Comparison of ENCODE assay signal across 8 mouse cellular contexts in the genomic region with DNA sequence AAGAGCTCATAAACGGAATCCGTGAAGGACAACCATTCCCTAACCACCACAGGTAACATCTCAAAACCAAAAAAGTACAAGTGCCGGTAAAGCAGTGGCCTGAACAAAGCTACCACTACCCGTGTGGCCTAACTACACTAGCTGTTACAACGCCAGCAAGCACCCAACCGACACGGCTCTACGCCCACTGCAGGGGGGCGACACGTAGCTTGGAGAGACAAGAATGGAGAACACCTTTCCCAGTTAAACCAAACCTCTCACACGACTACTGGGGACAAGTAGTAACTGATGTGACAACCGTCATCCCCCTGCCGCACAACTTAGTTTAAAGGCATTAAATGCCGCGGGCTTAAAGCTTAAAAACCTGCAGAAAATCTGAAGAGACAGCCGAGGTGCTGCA. TPM values are rescaled to one million over a fixed set of nuclear protein-coding genes. Genes with fewer than 3 reads are reported as not detected.
DNase-seq lines count a peak whose midpoint lies in the region; ATAC-seq and TF ChIP-seq lines count a peak whose summit lies in the region.

No protein-coding gene starts in this region.

- peak; percentile 29; the same call in 1 of the 2 replicates for TF ChIP-seq CTCF in liver, embryonic 14.5 days (IDR thresholded peaks at IDR 0.05; ENCODE audit: low read depth)

- peak overlapping the region; percentile 57 for H3K4me3 ChIP-seq in embryonic facial prominence, embryonic 14.5 days (ENCODE audit: low read depth, low read length)
- H3K4me3 ChIP-seq in kidney, embryonic 14.5 days (ENCODE audit: low read length) = peak overlapping the region; percentile 50
- H3K4me3 ChIP-seq in liver, embryonic 14.5 days (ENCODE audit: insufficient read depth in 1 of 2, low read depth in 2 of 2, low read length in 2 of 2) = peak overlapping the region; percentile 74 to 86
- peak overlapping the region; percentile 62 for H3K4me3 ChIP-seq in neural tube, embryonic 12.5 days

- 0% methylated on average over 16 of the region's 16 CpGs for WGBS in embryonic facial prominence, embryonic 14.5 days
- under 1% methylated on average over 16 of the region's 16 CpGs for WGBS in kidney, embryonic 14.5 days
- 0% methylated on average over 16 of the region's 16 CpGs for WGBS in liver, embryonic 14.5 days (ENCODE audit: insufficient replicate concordance)
- under 1% methylated on average over 16 of the region's 16 CpGs for WGBS in neural tube, embryonic 12.5 days

- peak overlapping the region; percentile 85 for H3K4me2 ChIP-seq in embryonic facial prominence, embryonic 14.5 days (ENCODE audit: low read depth, low read length)
- H3K4me2 ChIP-seq in kidney, embryonic 14.5 days (replicated peaks; ENCODE audit: low read depth, low read length) = peak overlapping the region; percentile 74
- peak overlapping the region; percentile 89 for H3K4me2 ChIP-seq in liver, embryonic 14.5 days (ENCODE audit: low read depth)
- peak overlapping the region; percentile 69 for H3K4me2 ChIP-seq in neural tube, embryonic 12.5 days (replicated peaks)

- H3K9ac ChIP-seq in embryonic facial prominence, embryonic 14.5 days (ENCODE audit: low read depth, low read length) = peak overlapping the region; percentile 86
- peak overlapping the region; percentile 85 for H3K9ac ChIP-seq in kidney, embryonic 14.5 days (ENCODE audit: low read depth, low read length)
- H3K9ac ChIP-seq in liver, embryonic 14.5 days (replicated peaks) = peak overlapping the region; percentile 98
- peak overlapping the region; percentile 76 for H3K9ac ChIP-seq in neural tube, embryonic 12.5 days

- H3K9me3 ChIP-seq in embryonic facial prominence, embryonic 14.5 days (ENCODE audit: control insufficient read depth, low read length) = no peaks in the 10 kb centered on the region
- no peaks in the 10 kb centered on the region for H3K9me3 ChIP-seq in kidney, embryonic 14.5 days (ENCODE audit: control insufficient read depth, low read length)
- no peaks in the 10 kb centered on the region for H3K9me3 ChIP-seq in liver, embryonic 14.5 days (ENCODE audit: control insufficient read depth, low read length)
- H3K9me3 ChIP-seq in neural tube, embryonic 12.5 days = no peaks in the 10 kb centered on the region

- no peak for TF ChIP-seq EP300 in liver, embryonic 14.5 days (IDR thresholded peaks at IDR 0.05; ENCODE audit: low read depth)

- H3K36me3 ChIP-seq in embryonic facial prominence, embryonic 14.5 days (ENCODE audit: control insufficient read depth, insufficient read depth, low read length) = peaks cover 24% of the 10 kb centered on the region
- peaks cover 11% of the 10 kb centered on the region for H3K36me3 ChIP-seq in kidney, embryonic 14.5 days (ENCODE audit: control insufficient read depth, insufficient read depth, low read length)
- peaks cover 2% of the 10 kb centered on the region for H3K36me3 ChIP-seq in liver, embryonic 14.5 days (replicated peaks; ENCODE audit: control insufficient read depth, insufficient read depth, low read depth)
- peaks cover 12% of the 10 kb centered on the region for H3K36me3 ChIP-seq in neural tube, embryonic 12.5 days

- peak; percentile 60 for DNase-seq in adrenal gland, postnatal 14 days
- DNase-seq in embryonic facial prominence, embryonic 14.5 days (ENCODE audit: low spot score) = peak; percentile 74
- DNase-seq in heart, adult 8-10 months (ENCODE audit: low spot score) = peak; percentile 18
- DNase-seq in liver, embryonic 14.5 days (ENCODE audit: low read depth in 3 of 3, low spot score in 3 of 3) = peak; percentile 23 to 47 (median 28)
- DNase-seq in testis, postnatal 14 days (ENCODE audit: low spot score) = peak; percentile 70

- ATAC-seq in CD4-positive, CD25-positive, alpha-beta regulatory T cell, adult 4 months = peak; percentile 15
- ATAC-seq in embryonic facial prominence, embryonic 14.5 days (ENCODE audit: low read depth) = 0 out of 2 replicates have a peak, but pooled peaks have one; percentile 26
- ATAC-seq in kidney, embryonic 14.5 days (ENCODE audit: low FRiP score, low TSS enrichment) = peak; percentile 53; the same call in 1 of the 2 replicates
- ATAC-seq in liver, embryonic 14.5 days (ENCODE audit: insufficient read depth) = peak; percentile 46
- peak; percentile 64 for ATAC-seq in neural tube, embryonic 12.5 days (ENCODE audit: low FRiP score, low read depth)

- no peaks in the 10 kb centered on the region for H3K27me3 ChIP-seq in embryonic facial prominence, embryonic 14.5 days (replicated peaks; ENCODE audit: control insufficient read depth, insufficient read depth, low read length)
- H3K27me3 ChIP-seq in kidney, embryonic 14.5 days (ENCODE audit: control insufficient read depth, insufficient read depth, low read length) = no peaks in the 10 kb centered on the region
- H3K27me3 ChIP-seq in liver, embryonic 14.5 days (ENCODE audit: control insufficient read depth, insufficient read depth, low read length) = no peaks in the 10 kb centered on the region
- no peaks in the 10 kb centered on the region for H3K27me3 ChIP-seq in neural tube, embryonic 12.5 days (replicated peaks)

- H3K4me1 ChIP-seq in embryonic facial prominence, embryonic 14.5 days (ENCODE audit: control insufficient read depth, insufficient read depth, low read length) = peaks cover 16% of the 10 kb centered on the region
- peaks cover 7% of the 10 kb centered on the region; the same call in 1 of the 2 replicates for H3K4me1 ChIP-seq in kidney, embryonic 14.5 days (ENCODE audit: control insufficient read depth, insufficient read depth, low read length)
- H3K4me1 ChIP-seq in liver, embryonic 14.5 days (replicated peaks; ENCODE audit: control insufficient read depth in 2 of 2, insufficient read depth in 2 of 2, low read length in 1 of 2) = peaks cover 8 to 20% of the 10 kb centered on the region in 2 experiments
- peaks cover 10% of the 10 kb centered on the region for H3K4me1 ChIP-seq in neural tube, embryonic 12.5 days

- H3K27ac ChIP-seq in embryonic facial prominence, embryonic 14.5 days (replicated peaks; ENCODE audit: low read depth, low read length) = peak overlapping the region; percentile 99
- H3K27ac ChIP-seq in kidney, embryonic 14.5 days (ENCODE audit: low read depth, low read length) = peak overlapping the region; percentile 98
- peak overlapping the region; percentile 99 for H3K27ac ChIP-seq in liver, embryonic 14.5 days
- peak overlapping the region; percentile 96 for H3K27ac ChIP-seq in neural tube, embryonic 12.5 days

RNA-seq across cellular contexts. Expression of a gene that starts 0.5 kb away (rescaled TPM):
- 100 to 1,000 TPM; 138 to 145 TPM for polyA plus RNA-seq in CD4-positive, CD25-positive, alpha-beta regulatory T cell, adult 4 months (2017; shearing (Covaris generic))
- 40.6 and 46.6 TPM in 2 replicates for total RNA-seq in adrenal gland, postnatal 14 days (2021)
- 40.7 and 41.3 TPM in 2 replicates for polyA plus RNA-seq in embryonic facial prominence, embryonic 14.5 days (2014; fragmentation: Nextera tagmentation; extraction: Ambion mirVana)
- total RNA-seq in heart, adult 8-10 months (2022) = 10 to 100 TPM; 22.5 to 26.4 (median 25.4) TPM
- polyA plus RNA-seq in kidney, embryonic 14.5 days (2014; fragmentation: Nextera tagmentation; extraction: Ambion mirVana) = 30.3 and 41.7 TPM in 2 replicates
- polyA plus RNA-seq in liver, embryonic 14.5 days (2012; rRNA removed) = 7.0 and 9.4 TPM in 2 replicates
- polyA plus RNA-seq in liver, embryonic 14.5 days (2014; fragmentation: Nextera tagmentation; extraction: Ambion mirVana) = 13.1 and 14.1 TPM in 2 replicates
- polyA plus RNA-seq in neural tube, embryonic 12.5 days (2016; fragmentation: Nextera tagmentation; extraction: Ambion mirVana) = 40.0 and 41.9 TPM in 2 replicates

RNA-seq across cellular contexts. Expression of a gene that starts 36.7 kb away (rescaled TPM):
- polyA plus RNA-seq in CD4-positive, CD25-positive, alpha-beta regulatory T cell, adult 4 months (2017; shearing (Covaris generic)) = 100 to 1,000 TPM; 121 to 171 TPM
- total RNA-seq in adrenal gland, postnatal 14 days (2021) = 19.0 and 27.8 TPM in 2 replicates
- 14.6 and 16.1 TPM in 2 replicates for polyA plus RNA-seq in embryonic facial prominence, embryonic 14.5 days (2014; fragmentation: Nextera tagmentation; extraction: Ambion mirVana)
- 10 to 100 TPM in 3 of 4 experiments, 1 to 10 TPM in 1; 8.0 to 11.3 (median 10.9) TPM for total RNA-seq in heart, adult 8-10 months (2022)
- 3.7 and 6.5 TPM in 2 replicates for polyA plus RNA-seq in kidney, embryonic 14.5 days (2014; fragmentation: Nextera tagmentation; extraction: Ambion mirVana)
- polyA plus RNA-seq in liver, embryonic 14.5 days (2012; rRNA removed) = 3.6 and 4.7 TPM in 2 replicates
- polyA plus RNA-seq in liver, embryonic 14.5 days (2014; fragmentation: Nextera tagmentation; extraction: Ambion mirVana) = 4.7 and 6.1 TPM in 2 replicates
- polyA plus RNA-seq in neural tube, embryonic 12.5 days (2016; fragmentation: Nextera tagmentation; extraction: Ambion mirVana) = 2.1 and 3.8 TPM in 2 replicates

Comparison
In these comparisons a context has a peak if more than half of its experiments do, and no peak if none do; other contexts are left out.
1. Peak in every context shown above with its lines: DNase-seq, ATAC-seq, H3K4me3 ChIP-seq and H3K27ac ChIP-seq.
2. DNase-seq: peak in every context shown above with its lines; median percentile 74 in embryonic facial prominence, embryonic 14.5 days; 70 in testis, postnatal 14 days; 60 in adrenal gland, postnatal 14 days; 28 in liver, embryonic 14.5 days; 18 in heart, adult 8-10 months.